Mouse (Mus musculus) kidney, adult 2 months (tissue): ENCODE results near the gene Rdm1.

Experiments used
- CTCF ChIP-seq: fragments of 200-500 bp; conservative IDR thresholded peaks from 2 replicates; pipeline ENCODE4 v1.5.1; 2011; ENCODE audit warnings: low read depth, mild to moderate bottlenecking, control low read depth, low read length, moderate library complexity, mixed read lengths; ENCODE audit not compliant: insufficient read depth, insufficient read length
- POLR2A ChIP-seq: fragments of 200-500 bp; IDR thresholded peaks from one replicate; pipeline ENCODE4 v1.6.1; 2011; ENCODE audit warnings: low read depth, low read length, control low read depth

- TF ChIP-seq CTCF (no peak), POLR2A (no peak)
Observed at GRCm38 (mm10) chr11:101589989-101590624, 36.9 kb upstream of the Rdm1 start.
